Mouse (Mus musculus) MEL (cell line): ENCODE results near the gene Rbm26. TPM values are rescaled to one million over a fixed set of nuclear protein-coding genes. Genes with fewer than 3 reads are reported as not detected.

Experiments
- DNase-seq: peaks from one replicate; pipeline ENCODE4 v3.0.0; 2011; ENCODE audit warnings: low read depth, low spot score
- H3K27ac ChIP-seq: 2 replicates; pipeline ENCODE4 v1.5.1; 2012; ENCODE audit warnings: low read depth, mild to moderate bottlenecking, control low read depth, low read length, moderate library complexity; ENCODE audit not compliant: control insufficient read depth
- H3K27me3 ChIP-seq, 2 experiments: fragments of 150-350 bp in 1 of 2; sonication (generic) in 1 of 2; 2 replicates each; pipeline ENCODE4 v1.6.1; 2012; ENCODE audit warnings: low read length in 2 of 2, mild to moderate bottlenecking in 2 of 2, improper control_type of control experiment in 1 of 2, moderate library complexity in 1 of 2; ENCODE audit not compliant: insufficient read depth in 2 of 2, control insufficient read depth in 1 of 2
- H3K36me3 ChIP-seq, 2 experiments: 2 replicates each; pipeline ENCODE4 v1.6.1; 2012 to 2014; ENCODE audit warnings: low read length in 2 of 2, improper control_type of control experiment in 1 of 2, inconsistent platforms in 1 of 2, mild to moderate bottlenecking in 1 of 2; ENCODE audit not compliant: insufficient read depth in 2 of 2, control insufficient read depth in 1 of 2
- H3K4me1 ChIP-seq, 2 experiments: fragments of 150-350 bp in 1 of 2; sonication (generic) in 1 of 2; 2 replicates each; pipeline ENCODE4 v1.6.1; 2012; ENCODE audit warnings: low read length in 2 of 2, improper control_type of control experiment in 1 of 2, mild to moderate bottlenecking in 1 of 2; ENCODE audit not compliant: insufficient read depth in 2 of 2, control insufficient read depth in 1 of 2
- H3K4me3 ChIP-seq, 2 experiments: fragments of 150-350 bp in 1 of 2; sonication (generic) in 1 of 2; 2 replicates each; pipeline ENCODE4 v1.5.1; 2012; ENCODE audit warnings: low read depth in 2 of 2, low read length in 2 of 2, mild to moderate bottlenecking in 2 of 2, moderate library complexity in 2 of 2, control low read depth in 1 of 2, improper control_type of control experiment in 1 of 2; ENCODE audit not compliant: control insufficient read depth in 1 of 2, insufficient read depth in 1 of 2
- H3K79me2 ChIP-seq: 2 replicates; pipeline ENCODE4 v1.6.1; 2012; ENCODE audit warnings: mild to moderate bottlenecking, low read length, moderate library complexity; ENCODE audit not compliant: control insufficient read depth, poor library complexity, insufficient read depth
- H3K9ac ChIP-seq: 2 replicates; pipeline ENCODE4 v1.6.1; 2012; ENCODE audit warnings: low read depth, mild to moderate bottlenecking, control low read depth, low read length, moderate library complexity; ENCODE audit not compliant: control insufficient read depth, poor library complexity, severe bottlenecking
- H3K9me3 ChIP-seq: fragments of 150-350 bp; sonication (generic); replicated peaks from 2 replicates; pipeline ENCODE4 v1.6.1; 2012; ENCODE audit warnings: mild to moderate bottlenecking, low read length, improper control_type of control experiment, moderate library complexity; ENCODE audit not compliant: insufficient read depth
- BHLHE40 ChIP-seq: IDR thresholded peaks from 2 replicates; pipeline ENCODE4 v1.6.1; 2012; ENCODE audit warnings: low read depth, mild to moderate bottlenecking, inconsistent platforms, low read length, improper control_type of control experiment, borderline replicate concordance
- CHD2 ChIP-seq: IDR thresholded peaks from 2 replicates; pipeline ENCODE4 v1.6.1; 2011; ENCODE audit warnings: low read length, improper control_type of control experiment
- E2F4 ChIP-seq: IDR thresholded peaks from 2 replicates; pipeline ENCODE4 v1.6.1; 2011; ENCODE audit warnings: low read depth, low read length, improper control_type of control experiment, borderline replicate concordance
- ELF1 ChIP-seq: IDR thresholded peaks from 2 replicates; pipeline ENCODE4 v1.6.1; 2014; ENCODE audit warnings: low read depth, mild to moderate bottlenecking, inconsistent platforms, low read length, improper control_type of control experiment, moderate library complexity
- EP300 ChIP-seq, 2 experiments: IDR thresholded peaks; 2 replicates each; pipeline ENCODE4 v1.6.1; 2011; ENCODE audit warnings: improper control_type of control experiment in 2 of 2, low read length in 2 of 2, low read depth in 1 of 2, mild to moderate bottlenecking in 1 of 2
- ETS1 ChIP-seq: IDR thresholded peaks from 2 replicates; pipeline ENCODE4 v1.6.1; 2012; ENCODE audit warnings: low read depth, mild to moderate bottlenecking, inconsistent platforms, low read length, improper control_type of control experiment, moderate library complexity
- GABPA ChIP-seq: IDR thresholded peaks from 2 replicates; pipeline ENCODE4 v1.6.1; 2012; ENCODE audit warnings: low read depth, mild to moderate bottlenecking, inconsistent platforms, low read length, improper control_type of control experiment, moderate library complexity
- GATA1 ChIP-seq: IDR thresholded peaks from 2 replicates; pipeline ENCODE4 v1.6.1; 2011; ENCODE audit warnings: low read depth, low read length, improper control_type of control experiment
- JUND ChIP-seq: IDR thresholded peaks from 2 replicates; pipeline ENCODE4 v1.6.1; 2011; ENCODE audit warnings: low read depth, mild to moderate bottlenecking, improper control_type of control experiment, low read length
- MAFK ChIP-seq: IDR thresholded peaks from 2 replicates; pipeline ENCODE4 v1.6.1; 2011; ENCODE audit warnings: low read depth, mild to moderate bottlenecking, low read length, improper control_type of control experiment, borderline replicate concordance
- MAX ChIP-seq: IDR thresholded peaks from 2 replicates; pipeline ENCODE4 v1.6.1; 2011; ENCODE audit warnings: low read length, improper control_type of control experiment
- MAZ ChIP-seq: IDR thresholded peaks from 2 replicates; pipeline ENCODE4 v1.6.1; 2012; ENCODE audit warnings: low read depth, mild to moderate bottlenecking, inconsistent platforms, low read length, improper control_type of control experiment
- MEF2A ChIP-seq: IDR thresholded peaks from 2 replicates; pipeline ENCODE4 v1.6.1; 2014; ENCODE audit warnings: low read depth, mild to moderate bottlenecking, inconsistent platforms, low read length, improper control_type of control experiment; ENCODE audit not compliant: poor library complexity, insufficient replicate concordance, severe bottlenecking; ENCODE audit errors: extremely low read depth
- MYB ChIP-seq: IDR thresholded peaks from 2 replicates; pipeline ENCODE4 v1.6.1; 2011; ENCODE audit warnings: mild to moderate bottlenecking, low read depth, low read length, improper control_type of control experiment
- MYC ChIP-seq: IDR thresholded peaks from 2 replicates; pipeline ENCODE4 v1.6.1; 2011; ENCODE audit warnings: low read depth, mild to moderate bottlenecking, low read length, improper control_type of control experiment, moderate library complexity
- NRF1 ChIP-seq: IDR thresholded peaks from 2 replicates; pipeline ENCODE4 v1.6.1; 2014; ENCODE audit warnings: low read depth, mild to moderate bottlenecking, inconsistent platforms, low read length, improper control_type of control experiment, moderate library complexity; ENCODE audit not compliant: poor library complexity, insufficient read depth, severe bottlenecking
- POLR2A ChIP-seq, 2 experiments: IDR thresholded peaks; 2 replicates each; pipeline ENCODE4 v1.6.1; 2011 to 2012; ENCODE audit warnings: low read length in 2 of 2, mild to moderate bottlenecking in 2 of 2, control low read depth in 1 of 2, improper control_type of control experiment in 1 of 2, low read depth in 1 of 2, moderate library complexity in 1 of 2; ENCODE audit not compliant: control insufficient read depth in 1 of 2, insufficient read depth in 1 of 2, poor library complexity in 1 of 2
- POLR2AphosphoS5 ChIP-seq: IDR thresholded peaks from 2 replicates; pipeline ENCODE4 v1.6.1; 2012; ENCODE audit warnings: low read depth, borderline replicate concordance, mild to moderate bottlenecking, inconsistent platforms, low read length, moderate library complexity, mixed read lengths
- RAD21 ChIP-seq: IDR thresholded peaks from 2 replicates; pipeline ENCODE4 v1.6.1; 2011; ENCODE audit warnings: mild to moderate bottlenecking, low read depth, low read length, improper control_type of control experiment
- RCOR1 ChIP-seq: IDR thresholded peaks from 2 replicates; pipeline ENCODE4 v1.6.1; 2012; ENCODE audit warnings: low read depth, mild to moderate bottlenecking, inconsistent platforms, low read length, improper control_type of control experiment
- SIN3A ChIP-seq: IDR thresholded peaks from 2 replicates; pipeline ENCODE4 v1.6.1; 2012; ENCODE audit warnings: low read length, improper control_type of control experiment, inconsistent platforms
- SMC3 ChIP-seq: IDR thresholded peaks from 2 replicates; pipeline ENCODE4 v1.6.1; 2011; ENCODE audit warnings: low read depth, low read length, improper control_type of control experiment
- TCF12 ChIP-seq: IDR thresholded peaks from 2 replicates; pipeline ENCODE4 v1.6.1; 2014; ENCODE audit warnings: low read depth, mild to moderate bottlenecking, inconsistent platforms, low read length, improper control_type of control experiment, moderate library complexity
- UBTF ChIP-seq: IDR thresholded peaks from 2 replicates; pipeline ENCODE4 v1.6.1; 2012; ENCODE audit warnings: low read depth, mild to moderate bottlenecking, inconsistent platforms, low read length, improper control_type of control experiment, moderate library complexity, borderline replicate concordance; ENCODE audit not compliant: insufficient read depth
- USF1 ChIP-seq: IDR thresholded peaks from 2 replicates; pipeline ENCODE4 v1.6.1; 2014; ENCODE audit warnings: low read depth, mild to moderate bottlenecking, inconsistent platforms, low read length, improper control_type of control experiment, moderate library complexity
- USF2 ChIP-seq, 2 experiments: IDR thresholded peaks; 2 replicates each; pipeline ENCODE4 v1.6.1; 2011 to 2012; ENCODE audit warnings: improper control_type of control experiment in 2 of 2, low read length in 2 of 2, borderline replicate concordance in 1 of 2, inconsistent platforms in 1 of 2, low read depth in 1 of 2, mild to moderate bottlenecking in 1 of 2; ENCODE audit not compliant: insufficient read depth in 1 of 2
- ZC3H11A ChIP-seq: IDR thresholded peaks from 2 replicates; pipeline ENCODE4 v1.6.1; 2012; ENCODE audit warnings: low read depth, mild to moderate bottlenecking, inconsistent platforms, low read length, improper control_type of control experiment
- ZNF384 ChIP-seq: IDR thresholded peaks from 2 replicates; pipeline ENCODE4 v1.6.1; 2012; ENCODE audit warnings: low read depth, mild to moderate bottlenecking, inconsistent platforms, low read length, improper control_type of control experiment
- polyA plus RNA-seq, 2 experiments: library from polyadenylated mRNA; stranded (reverse) in 1 of 2; unstranded in 1 of 2; fragments of >175 nt in 1 of 2; fragments of >200 nt in 1 of 2; gene quantifications; 2 replicates each; pipeline versions ENCODE4 v1.2.1 to v1.2.4; 2012; ENCODE audit warnings: low replicate concordance in 2 of 2, low read depth in 1 of 2; ENCODE audit not compliant: insufficient read length in 2 of 2, insufficient read depth in 1 of 2, missing spikeins in 1 of 2
- total RNA-seq: library from RNA; depleted of rRNA; stranded (reverse); fragments of 300-350 nt; gene quantifications from 2 replicates; pipeline ENCODE4 v1.2.3, GENCODE M21; 2012

The Rbm26 gene
- total and polyA plus RNA-seq, 3 experiments, result 27.7 to 55.9 (median 47.8) TPM

DNA sequence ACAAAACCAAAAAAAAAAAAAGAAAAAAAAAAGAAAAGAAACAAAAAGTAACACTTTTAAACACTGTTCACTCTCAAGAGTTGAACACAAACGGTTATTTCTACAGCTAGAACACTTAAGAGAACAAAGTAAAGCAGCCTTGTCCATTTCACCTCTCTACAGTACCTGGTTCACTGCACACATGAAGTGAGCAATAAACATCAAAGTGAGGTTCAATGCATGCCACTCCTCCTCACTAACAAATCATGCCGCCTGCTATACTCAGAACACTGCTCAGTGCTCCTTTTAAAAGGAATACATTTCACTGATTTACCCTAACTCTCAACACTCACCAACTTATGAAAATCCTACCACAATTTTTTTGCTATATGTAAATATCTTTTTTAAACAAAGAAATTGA, 61.7 kb downstream of the Rbm26 start:
- TF ChIP-seq MYB, result no peak
- TF ChIP-seq POLR2A (IDR thresholded peaks at IDR 0.05; ENCODE audit: control insufficient read depth in 1 of 2, insufficient read depth in 1 of 2, low read depth in 1 of 2, low read length in 2 of 2, poor library complexity in 1 of 2), result no peak
- no peak for TF ChIP-seq UBTF
- TF ChIP-seq MAZ, result no peak
- no peak for TF ChIP-seq GATA1
- TF ChIP-seq MYC, result no peak
- TF ChIP-seq JUND, result no peak
- no peak for TF ChIP-seq MAFK
- no peak for TF ChIP-seq SMC3
- no peak for TF ChIP-seq RAD21
- no peak for TF ChIP-seq SIN3A
- no peak for TF ChIP-seq BHLHE40
- no peak for TF ChIP-seq NRF1
- TF ChIP-seq ZNF384, result no peak
- no peak for TF ChIP-seq ZC3H11A
- TF ChIP-seq USF1, result no peak
- TF ChIP-seq ELF1, result no peak
- no peak for TF ChIP-seq GABPA
- no peak for TF ChIP-seq CHD2

DNA sequence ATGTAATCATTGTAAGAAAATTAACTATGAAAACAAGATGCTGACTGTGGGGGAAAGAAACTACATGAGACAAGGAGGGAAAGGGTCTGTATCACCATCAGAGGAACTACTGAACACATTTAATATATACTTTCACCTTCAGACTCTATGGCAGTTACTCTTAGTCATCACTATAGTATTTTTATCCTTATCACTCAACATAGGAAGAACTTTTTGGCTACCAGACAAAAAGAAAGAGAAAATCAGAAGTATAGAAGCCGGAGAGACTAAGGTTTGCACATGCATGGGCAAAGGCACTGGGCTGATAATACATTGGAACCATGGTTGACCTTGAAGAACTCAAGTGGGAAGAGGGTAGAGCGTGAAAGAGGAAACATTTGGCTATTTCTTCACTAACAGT, 70.9 kb downstream of the Rbm26 start:
- Histone ChIP-seq H3K36me3 (peaks cover 8 to 14% of the 10 kb centered on the region in 2 experiments; a peak in 3 of 4 replicates), H3K9me3 (no peaks in the 10 kb centered on the region), H3K4me1 (peaks cover 3 to 6% of the 10 kb centered on the region in 2 experiments), H3K9ac (no peak overlapping the region), H3K79me2 (no peaks in the 10 kb centered on the region), H3K27me3 (no peaks in the 10 kb centered on the region), H3K27ac (no peak overlapping the region; the same call in 1 of the 2 replicates), H3K4me3 (no peak overlapping the region)
- TF ChIP-seq USF2 (IDR thresholded peaks at IDR 0.05; ENCODE audit: borderline replicate concordance in 1 of 2, insufficient read depth in 1 of 2, low read depth in 1 of 2, low read length in 2 of 2), result no peak
- TF ChIP-seq EP300 (IDR thresholded peaks at IDR 0.05; ENCODE audit: low read depth in 1 of 2, low read length in 2 of 2), result peak; percentile 75 to 80
- TF ChIP-seq E2F4, result no peak
- TF ChIP-seq GATA1, result peak; percentile 75
- TF ChIP-seq MYB, result peak; percentile 61
- TF ChIP-seq MAX, result peak; percentile 60; the same call in 1 of the 2 replicates
- no peak for TF ChIP-seq MAZ
- no peak for TF ChIP-seq CHD2
- peak; percentile 54; the same call in 1 of the 2 replicates for TF ChIP-seq RCOR1
- TF ChIP-seq ETS1, result peak; percentile 59
- no peak for TF ChIP-seq POLR2AphosphoS5
- TF ChIP-seq MEF2A, result peak; percentile 63; the same call in 1 of the 2 replicates
- peak; percentile 4; the same call in 1 of the 2 replicates for TF ChIP-seq BHLHE40
- peak; percentile 53; the same call in 1 of the 2 replicates for TF ChIP-seq TCF12
- DNase-seq, result peak; percentile 71

More for the DNA sequence above, 61.7 kb downstream of the Rbm26 start:
- Histone ChIP-seq H3K27me3 (no peaks in the 10 kb centered on the region), H3K27ac (no peak overlapping the region), H3K4me1 (no peaks in the 10 kb centered on the region), H3K9ac (no peak overlapping the region), H3K36me3 (peaks cover 0 to 22% of the 10 kb centered on the region in 2 experiments; a peak in 2 of 4 replicates), H3K79me2 (no peaks in the 10 kb centered on the region), H3K4me3 (no peak overlapping the region), H3K9me3 (no peaks in the 10 kb centered on the region)
- DNase-seq, result no peak
